Mouse (Mus musculus) WW6 (cell line): Measurements from ENCODE around the gene Rps6kc1.
"Not testable (repeated sequence)": the region's sequence is repeated elsewhere in the genome, so short reads cannot be mapped to it uniquely, and the experiment has no call there.

Source experiments
- DNase-seq: peaks from one replicate; pipeline ENCODE4 v3.0.0-alpha.2; 2013; ENCODE audit warnings: low read depth, low spot score

The Rps6kc1 gene

GRCm38 (mm10) chr1:190911415-190912123, at the start of gene Rps6kc1:
Gene Rps6kc1 (minus strand): TSS chr1:190911770.
- DNase-seq = peak; percentile 31

DNA sequence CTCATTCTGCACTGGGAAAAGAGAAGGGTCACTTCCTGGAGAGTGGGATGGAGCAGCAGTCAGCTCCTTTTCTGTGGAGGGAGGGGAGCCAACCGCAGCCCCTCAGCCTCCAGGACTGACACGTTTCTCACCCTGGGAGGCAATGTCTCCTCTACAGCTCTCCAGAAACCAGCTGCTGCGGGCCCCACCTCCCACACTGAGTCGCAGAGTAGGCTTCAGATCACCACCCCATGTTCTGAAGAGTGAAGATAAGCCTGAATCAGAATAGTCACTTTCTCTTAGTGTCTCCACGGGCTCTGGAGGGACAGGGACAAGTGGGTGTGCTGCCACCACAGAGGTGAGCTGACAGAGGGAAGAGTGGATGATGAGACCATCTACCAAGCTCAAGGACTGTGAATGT, 47.3 kb upstream of the Rps6kc1 start:
- no peak for DNase-seq

- DNase-seq = no peak
Measured at GRCm38 (mm10) chr1:190953009-190953408, 41.4 kb upstream of the Rps6kc1 start.

GRCm38 (mm10) chr1:190951014-190951413, 39.4 kb upstream of the Rps6kc1 start:
- DNase-seq = no peak

GRCm38 (mm10) chr1:190948846-190949245, 37.3 kb upstream of the Rps6kc1 start:
- DNase-seq = no peak

DNA sequence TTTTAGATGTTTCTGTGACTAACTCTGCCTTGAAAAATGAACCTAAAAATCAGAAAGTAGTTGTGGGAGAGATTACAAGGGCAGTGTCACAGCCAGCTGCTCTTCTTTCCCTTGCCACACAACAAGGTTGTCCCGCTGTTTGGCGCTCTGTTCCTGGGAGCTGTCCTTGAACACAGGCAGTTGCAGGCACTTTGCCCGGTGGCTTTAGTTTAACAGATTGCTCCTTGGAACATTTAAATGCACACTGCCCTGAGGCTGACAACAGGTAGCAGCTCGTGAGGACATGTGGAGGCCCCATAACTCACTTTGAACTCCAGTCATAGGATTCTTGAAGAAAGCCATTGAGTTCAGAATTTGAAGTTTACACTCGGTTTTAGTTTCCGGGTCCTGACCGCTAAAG, 36.9 kb upstream of the Rps6kc1 start:
- no peak for DNase-seq

GRCm38 (mm10) chr1:190947986-190948385, 36.4 kb upstream of the Rps6kc1 start:
- DNase-seq = no peak

- no peak for DNase-seq
Measured at GRCm38 (mm10) chr1:190944109-190944760, 32.7 kb upstream of the Rps6kc1 start.

GRCm38 (mm10) chr1:190939803-190940202, 28.2 kb upstream of the Rps6kc1 start:
- DNase-seq = no peak

- DNase-seq = no peak
Measured at GRCm38 (mm10) chr1:190930181-190930580, 18.6 kb upstream of the Rps6kc1 start.

DNA sequence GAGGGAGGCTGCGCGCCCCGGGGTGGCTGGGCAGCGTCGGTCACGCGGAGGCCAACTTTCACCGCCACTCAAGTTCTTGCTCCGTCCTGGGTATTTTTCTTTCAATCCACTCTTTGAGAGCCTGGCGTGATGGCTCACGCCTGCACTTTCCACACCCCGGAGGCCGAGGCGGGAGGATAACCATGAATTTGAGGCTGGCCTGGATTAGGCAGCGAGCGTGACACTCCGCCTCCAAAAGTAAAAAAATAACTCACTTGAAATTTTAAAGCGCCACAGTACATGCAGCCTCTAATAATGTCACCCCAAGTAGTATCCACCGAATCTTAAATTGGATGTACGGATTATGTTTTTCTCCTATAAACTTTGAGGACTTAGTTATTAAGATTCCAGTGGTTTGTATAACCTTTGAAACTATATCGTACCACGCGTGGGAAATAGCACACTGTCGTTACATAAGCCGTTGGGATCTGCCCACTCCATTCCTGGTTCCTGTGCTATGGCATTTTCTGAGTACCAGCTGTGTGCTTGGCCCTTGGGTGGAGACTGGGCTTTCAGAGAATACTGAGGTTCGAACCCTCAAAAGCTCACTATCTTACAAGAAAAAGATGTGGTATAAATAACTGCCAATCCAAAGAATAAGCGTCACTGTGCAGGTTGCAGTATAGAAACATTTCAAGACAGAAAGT, 17.6 kb upstream of the Rps6kc1 start:
- DNase-seq = no peak

GRCm38 (mm10) chr1:190928370-190929009, 16.9 kb upstream of the Rps6kc1 start:
- DNase-seq = peak; percentile 91

- DNase-seq = no peak
Measured at GRCm38 (mm10) chr1:190927751-190928369, 16.3 kb upstream of the Rps6kc1 start.

GRCm38 (mm10) chr1:190927311-190927710, 15.7 kb upstream of the Rps6kc1 start:
- no peak for DNase-seq

GRCm38 (mm10) chr1:190924812-190925211, 13.2 kb upstream of the Rps6kc1 start, which contains the start of gene Angel2:
Gene Angel2 (plus strand): TSS chr1:190925112.
- DNase-seq = not testable (repeated sequence)

DNA sequence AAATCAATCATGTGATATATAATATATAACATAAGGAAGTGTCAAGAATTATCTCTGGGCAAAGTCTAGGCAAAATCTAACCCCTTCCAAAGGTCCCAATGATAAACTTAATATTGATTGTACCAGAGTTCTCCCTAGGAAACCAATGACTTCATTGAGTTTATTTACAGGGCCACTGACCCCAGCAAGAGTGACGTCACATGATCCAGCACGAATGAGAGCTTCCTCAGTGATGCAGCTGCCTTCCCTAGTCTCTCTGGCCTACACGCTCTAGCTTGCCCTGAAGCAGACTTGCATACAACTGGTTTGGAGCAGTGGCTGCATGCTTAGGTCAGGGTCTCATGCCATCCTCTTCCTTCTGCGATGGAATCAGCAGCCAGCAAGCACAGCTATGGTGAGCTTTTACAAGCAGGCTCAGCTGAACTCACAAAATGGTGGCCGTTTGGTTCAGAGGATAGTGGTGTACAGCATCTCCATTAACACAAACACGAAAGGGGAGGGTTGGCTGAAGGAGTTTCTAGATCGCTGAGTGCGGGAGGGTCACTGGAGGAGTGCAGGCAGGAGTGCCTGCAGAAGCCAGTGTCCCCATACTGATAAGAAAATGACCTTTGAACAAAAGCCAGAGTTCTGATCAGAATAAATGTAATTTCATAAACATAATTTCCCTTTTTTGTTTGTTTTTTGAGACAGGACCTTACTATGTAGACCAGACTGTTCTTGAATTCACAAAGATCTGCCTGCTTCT, 8.3 kb upstream of the Rps6kc1 start:
- DNase-seq = no peak

DNA sequence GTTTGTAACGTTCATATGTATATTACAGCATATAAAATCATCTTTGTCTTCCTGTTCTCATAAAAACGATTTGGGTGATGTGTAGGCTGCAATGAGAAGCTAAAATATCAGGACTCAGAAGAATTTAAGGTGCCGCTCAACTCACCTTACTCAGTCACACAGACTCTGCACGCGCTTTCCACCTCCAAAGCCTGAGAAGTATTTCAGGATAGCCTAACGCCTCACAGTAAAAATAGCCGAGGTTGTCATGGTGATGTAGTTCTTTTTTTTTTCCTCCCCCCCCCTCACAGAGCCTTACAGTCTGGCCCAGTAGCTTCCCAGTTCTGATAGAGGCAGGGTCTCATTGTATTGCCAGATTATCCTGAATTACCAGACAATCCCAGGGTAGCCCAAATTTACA, 7.4 kb upstream of the Rps6kc1 start:
- DNase-seq = no peak

- DNase-seq = no peak
Measured at GRCm38 (mm10) chr1:190912623-190913022, 1.1 kb upstream of the Rps6kc1 start.

- DNase-seq = no peak
Measured at GRCm38 (mm10) chr1:190910836-190911235, 734 bp downstream of the Rps6kc1 start.

DNA sequence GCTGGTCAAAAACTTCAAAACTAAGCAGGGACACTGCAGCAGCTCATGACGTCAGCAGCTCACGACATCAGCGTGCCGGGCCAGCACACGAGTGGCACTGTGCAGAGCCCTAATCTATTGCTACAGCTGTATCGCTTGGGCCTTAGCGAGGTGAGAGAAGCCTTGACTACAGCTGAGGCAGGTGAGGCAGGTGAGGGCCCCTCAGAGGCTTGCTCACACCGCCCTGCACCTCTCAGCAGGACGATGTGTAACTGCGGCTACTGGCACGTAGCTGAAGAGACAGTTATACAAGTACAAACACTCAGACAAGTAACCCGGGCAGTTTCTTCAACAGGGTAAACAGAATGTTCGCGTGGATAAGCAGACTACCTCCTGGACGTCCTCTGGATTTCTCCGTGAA, 6.9 kb downstream of the Rps6kc1 start:
- no peak for DNase-seq

GRCm38 (mm10) chr1:190904136-190904535, 7.4 kb downstream of the Rps6kc1 start:
- DNase-seq = no peak
